Mouse (Mus musculus): Measurements from ENCODE around the gene Myh7b. TPM values are rescaled to one million over a fixed set of nuclear protein-coding genes. Genes with fewer than 3 reads are reported as not detected.

The Myh7b gene
- total and polyA plus RNA-seq, 3 experiments, result 2.2 to 5.9 TPM; not detected in 1

DNA sequence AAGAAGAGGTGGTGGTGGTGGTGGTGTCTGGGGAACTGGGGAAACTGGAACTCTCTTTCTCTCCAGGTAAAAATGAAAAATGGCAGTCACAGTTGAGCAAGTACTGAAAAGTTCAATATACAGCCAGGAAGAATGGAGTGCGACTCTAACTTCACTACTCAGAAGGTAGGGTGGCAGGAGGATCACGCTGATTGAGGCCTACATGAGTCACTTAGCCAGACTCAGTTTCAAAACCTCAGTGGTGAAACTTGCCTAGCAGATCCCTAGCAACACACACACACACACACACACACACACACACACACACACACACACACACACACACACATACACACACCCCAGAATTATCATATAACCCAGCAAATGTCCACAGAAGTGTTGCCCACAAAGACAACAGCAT, 70.9 kb downstream of the Myh7b start:
- Histone ChIP-seq H3K4me3 (ENCODE audit: control insufficient read depth in 1 of 2, insufficient read depth in 1 of 2, low read depth in 2 of 2, low read length in 2 of 2) (no peak overlapping the region), H3K4me1 (ENCODE audit: control insufficient read depth in 1 of 2, insufficient read depth in 2 of 2, low read length in 2 of 2) (peaks cover 0 to 3% of the 10 kb centered on the region in 2 experiments; a peak in 1 of 4 replicates), H3K27ac (ENCODE audit: control insufficient read depth, low read depth, low read length) (no peak overlapping the region), H3K36me3 (ENCODE audit: control insufficient read depth in 1 of 2, insufficient read depth in 2 of 2, low read length in 2 of 2) (peaks cover 0 to 7% of the 10 kb centered on the region in 2 experiments; a peak in 3 of 4 replicates), H3K9ac (ENCODE audit: control insufficient read depth, low read depth, low read length, poor library complexity, severe bottlenecking) (no peak overlapping the region), H3K27me3 (ENCODE audit: control insufficient read depth in 1 of 2, insufficient read depth in 2 of 2, low read length in 2 of 2) (no peaks in the 10 kb centered on the region), H3K79me2 (ENCODE audit: control insufficient read depth, insufficient read depth, low read length, poor library complexity) (peaks cover 25% of the 10 kb centered on the region), H3K9me3 (replicated peaks; ENCODE audit: insufficient read depth, low read length) (no peaks in the 10 kb centered on the region)
- TF ChIP-seq CHD1 (IDR thresholded peaks at IDR 0.05; ENCODE audit: low read depth, low read length), result no peak
- TF ChIP-seq NRF1 (IDR thresholded peaks at IDR 0.05; ENCODE audit: insufficient read depth, low read depth, low read length, poor library complexity, severe bottlenecking), result no peak
- TF ChIP-seq CTCF (IDR thresholded peaks at IDR 0.05 in 2 of 3, conservative IDR thresholded peaks at IDR 0.05 in 1 of 3; ENCODE audit: control insufficient read depth in 1 of 3, insufficient read depth in 1 of 3, low read depth in 2 of 3, low read length in 3 of 3, poor library complexity in 1 of 3, severe bottlenecking in 1 of 3), result no peak
- no peak for DNase-seq (ENCODE audit: low read depth, low spot score)

DNA sequence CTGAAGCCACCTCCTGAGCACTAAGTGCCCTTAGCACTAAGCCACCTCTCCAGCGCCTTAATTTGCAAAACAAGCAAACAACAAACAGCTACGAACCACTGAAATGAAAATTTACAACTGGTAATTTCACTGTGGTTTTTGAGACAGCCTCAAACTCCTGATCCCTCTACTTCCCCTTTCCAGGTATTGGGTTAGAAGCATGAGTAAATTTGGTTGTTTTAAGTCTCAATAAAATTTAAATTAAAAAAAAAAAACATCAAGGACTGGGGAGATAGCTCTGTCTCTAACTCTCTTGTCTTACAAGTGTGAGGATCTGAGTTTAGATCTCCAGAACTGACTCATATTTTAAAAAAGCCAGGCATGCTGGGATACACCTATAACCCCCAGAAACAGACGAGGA, 72.1 kb downstream of the Myh7b start:
- H3K27me3 ChIP-seq (ENCODE audit: control insufficient read depth in 1 of 2, insufficient read depth in 2 of 2, low read length in 2 of 2), result no peaks in the 10 kb centered on the region
- H3K36me3 ChIP-seq (ENCODE audit: control insufficient read depth in 1 of 2, insufficient read depth in 2 of 2, low read length in 2 of 2), result peaks cover 0 to 7% of the 10 kb centered on the region in 2 experiments; a peak in 3 of 4 replicates
- DNase-seq (ENCODE audit: low read depth, low spot score), result peak; percentile 63
- peaks cover 0 to 3% of the 10 kb centered on the region in 2 experiments; a peak in 1 of 4 replicates for H3K4me1 ChIP-seq (ENCODE audit: control insufficient read depth in 1 of 2, insufficient read depth in 2 of 2, low read length in 2 of 2)
- no peak overlapping the region for H3K9ac ChIP-seq (ENCODE audit: control insufficient read depth, low read depth, low read length, poor library complexity, severe bottlenecking)
- TF ChIP-seq ZNF384 (IDR thresholded peaks at IDR 0.05; ENCODE audit: low read depth, low read length) (peak; percentile 85), MAZ (IDR thresholded peaks at IDR 0.05; ENCODE audit: low read depth, low read length) (no peak), SIN3A (IDR thresholded peaks at IDR 0.05; ENCODE audit: low read length) (no peak)
- no peaks in the 10 kb centered on the region for H3K9me3 ChIP-seq (replicated peaks; ENCODE audit: insufficient read depth, low read length)
- no peak overlapping the region for H3K27ac ChIP-seq (ENCODE audit: control insufficient read depth, low read depth, low read length)
- H3K4me3 ChIP-seq (ENCODE audit: control insufficient read depth in 1 of 2, insufficient read depth in 1 of 2, low read depth in 2 of 2, low read length in 2 of 2), result no peak overlapping the region
- peaks cover 17% of the 10 kb centered on the region for H3K79me2 ChIP-seq (ENCODE audit: control insufficient read depth, insufficient read depth, low read length, poor library complexity)

DNA sequence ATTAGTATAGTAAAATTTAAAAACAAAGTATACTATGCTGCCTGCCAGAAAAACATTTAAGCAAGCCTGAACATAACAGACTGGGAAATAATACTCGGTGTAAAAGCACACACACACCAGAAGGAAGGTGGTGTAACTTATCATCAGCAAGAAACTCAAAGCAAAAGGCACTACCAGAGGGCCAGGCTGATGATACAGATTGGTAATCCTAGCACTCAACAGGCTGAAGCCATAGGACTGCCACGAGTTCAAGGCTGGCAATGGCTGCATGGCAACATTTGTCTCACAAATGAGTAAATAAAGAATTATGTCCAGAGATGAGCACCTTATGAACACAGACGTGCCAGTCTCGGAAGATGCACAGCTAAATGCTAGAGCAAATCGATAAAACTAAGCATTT, 72.8 kb downstream of the Myh7b start:
- TF ChIP-seq POLR2AphosphoS2 (IDR thresholded peaks at IDR 0.05; ENCODE audit: low read length) (no peak), ZC3H11A (IDR thresholded peaks at IDR 0.05; ENCODE audit: low read depth, low read length) (no peak)
- H3K79me2 ChIP-seq (ENCODE audit: control insufficient read depth, insufficient read depth, low read length, poor library complexity), result peaks cover 17% of the 10 kb centered on the region
- H3K9me3 ChIP-seq (replicated peaks; ENCODE audit: insufficient read depth, low read length), result no peaks in the 10 kb centered on the region
- peaks cover 0 to 3% of the 10 kb centered on the region in 2 experiments; a peak in 1 of 4 replicates for H3K4me1 ChIP-seq (ENCODE audit: control insufficient read depth in 1 of 2, insufficient read depth in 2 of 2, low read length in 2 of 2)
- no peak overlapping the region for H3K4me3 ChIP-seq (ENCODE audit: control insufficient read depth in 1 of 2, insufficient read depth in 1 of 2, low read depth in 2 of 2, low read length in 2 of 2)
- no peak overlapping the region for H3K9ac ChIP-seq (ENCODE audit: control insufficient read depth, low read depth, low read length, poor library complexity, severe bottlenecking)
- no peak overlapping the region for H3K27ac ChIP-seq (ENCODE audit: control insufficient read depth, low read depth, low read length)
- DNase-seq (ENCODE audit: low read depth, low spot score), result no peak
- peaks cover 0 to 7% of the 10 kb centered on the region in 2 experiments for H3K36me3 ChIP-seq (ENCODE audit: control insufficient read depth in 1 of 2, insufficient read depth in 2 of 2, low read length in 2 of 2)
- H3K27me3 ChIP-seq (ENCODE audit: control insufficient read depth in 1 of 2, insufficient read depth in 2 of 2, low read length in 2 of 2), result no peaks in the 10 kb centered on the region

Other genes starting within 250 kb of the Myh7b start
- 1.7 and 2.7 TPM in 2 replicates for gene Trp53inp2, start 230.2 kb upstream of the Myh7b start, total RNA-seq (2012; rRNA removed)
- 1 to 10 TPM in 1 of 2 experiments, not detected in 1; 7.0 TPM for gene Trp53inp2, start 230.2 kb upstream of the Myh7b start, polyA plus RNA-seq (2012; ENCODE audit: insufficient read depth in 1 of 2, insufficient read length in 2 of 2, low read depth in 1 of 2, low replicate concordance in 2 of 2, missing spikeins in 1 of 2)
- gene Ncoa6, start 137.3 kb upstream of the Myh7b start, total RNA-seq (2012; rRNA removed), result 4.0 and 5.2 TPM in 2 replicates
- gene Ncoa6, start 137.3 kb upstream of the Myh7b start, polyA plus RNA-seq (2012; ENCODE audit: insufficient read depth in 1 of 2, insufficient read length in 2 of 2, low read depth in 1 of 2, low replicate concordance in 2 of 2, missing spikeins in 1 of 2), result 10 to 100 TPM in 1 of 2 experiments, not detected in 1; 29.7 TPM
- 2.9 and 5.4 TPM in 2 replicates for gene Acss2, start 93.3 kb upstream of the Myh7b start, total RNA-seq (2012; rRNA removed)
- 10 to 100 TPM in 1 of 2 experiments, not detected in 1; 11.0 TPM for gene Acss2, start 93.3 kb upstream of the Myh7b start, polyA plus RNA-seq (2012; ENCODE audit: insufficient read depth in 1 of 2, insufficient read length in 2 of 2, low read depth in 1 of 2, low replicate concordance in 2 of 2, missing spikeins in 1 of 2)
- 1.3 and 1.8 TPM in 2 replicates for gene Ggt7, start 93.0 kb upstream of the Myh7b start, total RNA-seq (2012; rRNA removed)
- 1 to 10 TPM in 1 of 2 experiments, not detected in 1; 2.1 TPM for gene Ggt7, start 93.0 kb upstream of the Myh7b start, polyA plus RNA-seq (2012; ENCODE audit: insufficient read depth in 1 of 2, insufficient read length in 2 of 2, low read depth in 1 of 2, low replicate concordance in 2 of 2, missing spikeins in 1 of 2)
- gene Gss, start 18.4 kb upstream of the Myh7b start, total RNA-seq (2012; rRNA removed), result 21.9 and 22.8 TPM in 2 replicates
- 10 to 100 TPM in 1 of 2 experiments, not detected in 1; 24.0 TPM for gene Gss, start 18.4 kb upstream of the Myh7b start, polyA plus RNA-seq (2012; ENCODE audit: insufficient read depth in 1 of 2, insufficient read length in 2 of 2, low read depth in 1 of 2, low replicate concordance in 2 of 2, missing spikeins in 1 of 2)
- gene Trpc4ap, start 81.2 kb downstream of the Myh7b start, total RNA-seq (2012; rRNA removed), result 58.7 and 60.4 TPM in 2 replicates
- 100 to 1,000 TPM; 161 to 187 TPM for gene Trpc4ap, start 81.2 kb downstream of the Myh7b start, polyA plus RNA-seq (2012; ENCODE audit: insufficient read depth in 1 of 2, insufficient read length in 2 of 2, low read depth in 1 of 2, low replicate concordance in 2 of 2, missing spikeins in 1 of 2)
- gene Edem2, start 118.3 kb downstream of the Myh7b start, total RNA-seq (2012; rRNA removed), result 36.1 and 40.7 TPM in 2 replicates
- gene Edem2, start 118.3 kb downstream of the Myh7b start, polyA plus RNA-seq (2012; ENCODE audit: insufficient read depth in 1 of 2, insufficient read length in 2 of 2, low read depth in 1 of 2, low replicate concordance in 2 of 2, missing spikeins in 1 of 2), result 10 to 100 TPM in 1 of 2 experiments, not detected in 1; 43.8 TPM
- not detected in 2 replicates for gene Gm17581, start 124.7 kb downstream of the Myh7b start, total RNA-seq (2012; rRNA removed)
- gene Gm17581, start 124.7 kb downstream of the Myh7b start, polyA plus RNA-seq (2012; ENCODE audit: insufficient read depth in 1 of 2, insufficient read length in 2 of 2, low read depth in 1 of 2, low replicate concordance in 2 of 2, missing spikeins in 1 of 2), result not detected
- gene Procr, start 139.9 kb downstream of the Myh7b start, total RNA-seq (2012; rRNA removed), result 0.15 TPM in 1 of 2 replicates, not detected in the other
- not detected for gene Procr, start 139.9 kb downstream of the Myh7b start, polyA plus RNA-seq (2012; ENCODE audit: insufficient read depth in 1 of 2, insufficient read length in 2 of 2, low read depth in 1 of 2, low replicate concordance in 2 of 2, missing spikeins in 1 of 2)
- gene Mmp24, start 164.1 kb downstream of the Myh7b start, total RNA-seq (2012; rRNA removed), result 0.23 and 0.27 TPM in 2 replicates
- gene Mmp24, start 164.1 kb downstream of the Myh7b start, polyA plus RNA-seq (2012; ENCODE audit: insufficient read depth in 1 of 2, insufficient read length in 2 of 2, low read depth in 1 of 2, low replicate concordance in 2 of 2, missing spikeins in 1 of 2), result under 1 TPM in 1 of 2 experiments, not detected in 1; 0.06 TPM
- gene BC029722, start 208.2 kb downstream of the Myh7b start, total RNA-seq (2012; rRNA removed), result 5.9 TPM in 2 replicates
- gene BC029722, start 208.2 kb downstream of the Myh7b start, polyA plus RNA-seq (2012; ENCODE audit: insufficient read depth in 1 of 2, insufficient read length in 2 of 2, low read depth in 1 of 2, low replicate concordance in 2 of 2, missing spikeins in 1 of 2), result 10 to 100 TPM in 1 of 2 experiments, not detected in 1; 19.7 TPM
- 318 and 349 TPM in 2 replicates for gene Eif6, start 215.7 kb downstream of the Myh7b start, total RNA-seq (2012; rRNA removed)
- 100 to 1,000 TPM in 1 of 2 experiments, not detected in 1; 408 TPM for gene Eif6, start 215.7 kb downstream of the Myh7b start, polyA plus RNA-seq (2012; ENCODE audit: insufficient read depth in 1 of 2, insufficient read length in 2 of 2, low read depth in 1 of 2, low replicate concordance in 2 of 2, missing spikeins in 1 of 2)
- gene Fam83c, start 223.6 kb downstream of the Myh7b start, total RNA-seq (2012; rRNA removed), result 0.04 TPM in 1 of 2 replicates, not detected in the other
- under 1 TPM in 1 of 2 experiments, not detected in 1; 0.03 TPM for gene Fam83c, start 223.6 kb downstream of the Myh7b start, polyA plus RNA-seq (2012; ENCODE audit: insufficient read depth in 1 of 2, insufficient read length in 2 of 2, low read depth in 1 of 2, low replicate concordance in 2 of 2, missing spikeins in 1 of 2)